In the genomic region with DNA sequence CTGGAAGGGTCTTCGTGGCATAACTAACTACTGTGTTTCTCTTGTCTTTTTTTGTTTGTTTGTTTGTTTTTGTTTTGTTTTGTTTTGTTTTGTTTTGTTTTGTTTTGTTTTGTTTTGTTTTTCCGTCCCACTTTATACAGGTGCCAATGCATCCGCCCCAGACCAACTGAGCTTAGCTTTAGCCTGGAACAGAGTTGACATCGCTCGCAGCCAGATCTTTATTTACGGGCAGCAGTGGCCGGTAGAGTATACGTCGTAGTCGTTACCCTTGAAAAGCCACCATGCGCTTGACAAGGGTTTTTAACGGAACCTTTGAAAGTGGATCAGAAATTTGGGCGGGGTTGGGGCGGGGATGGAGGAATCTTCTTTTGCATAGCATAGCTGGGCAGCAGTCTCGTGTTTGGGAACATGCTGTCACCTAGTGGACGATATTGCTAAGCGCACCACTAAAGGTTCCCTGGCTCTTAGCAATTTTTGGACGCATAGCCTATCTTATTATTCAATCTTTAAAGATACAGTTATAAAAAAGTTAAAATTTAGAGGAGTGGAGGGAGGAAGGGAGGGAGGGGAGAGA, we compare ENCODE assay signal across 8 mouse cellular contexts.
DNase-seq lines count a peak whose midpoint lies in the region; ATAC-seq lines count a peak whose summit lies in the region.

No protein-coding gene starts in this region.

- ATAC-seq in forebrain, embryonic 15.5 days (replicated peaks), result peak; percentile 92
- peak; percentile 89 for ATAC-seq in hindbrain, embryonic 12.5 days (ENCODE audit: low FRiP score)
- no peak for ATAC-seq in inflammation-experienced regulatory T-cells, adult 6 months

- peak overlapping the region; percentile 45 for H3K4me2 ChIP-seq in forebrain, embryonic 15.5 days (replicated peaks)
- peak overlapping the region; percentile 45 for H3K4me2 ChIP-seq in hindbrain, embryonic 12.5 days (replicated peaks)

- 22% methylated on average over 18 of the region's 18 CpGs for WGBS in forebrain, embryonic 15.5 days
- 27% methylated on average over 18 of the region's 18 CpGs for WGBS in hindbrain, embryonic 12.5 days

- no peak overlapping the region for H3K9ac ChIP-seq in forebrain, embryonic 15.5 days (replicated peaks)
- H3K9ac ChIP-seq in hindbrain, embryonic 12.5 days, result peak overlapping the region; percentile 43; the same call in 1 of the 2 replicates

- peak; percentile 84 for DNase-seq in NIH3T3 (ENCODE audit: low read depth)
- DNase-seq in cerebellum, adult 11 months, result peak; percentile 79
- peak; percentile 68 for DNase-seq in layer of hippocampus, adult 9-11 months
- peak; percentile 65 for DNase-seq in lung, postnatal 10 days
- peak; percentile 64 for DNase-seq in right cerebral cortex, postnatal 25 days

- H3K27ac ChIP-seq in forebrain, embryonic 15.5 days (replicated peaks), result no peak overlapping the region
- no peak overlapping the region for H3K27ac ChIP-seq in hindbrain, embryonic 12.5 days

- H3K36me3 ChIP-seq in forebrain, embryonic 15.5 days, result no peaks in the 10 kb centered on the region
- no peaks in the 10 kb centered on the region for H3K36me3 ChIP-seq in hindbrain, embryonic 12.5 days

- peak overlapping the region; percentile 23; the same call in 1 of the 2 replicates for H3K4me3 ChIP-seq in forebrain, embryonic 15.5 days
- H3K4me3 ChIP-seq in hindbrain, embryonic 12.5 days, result 0 out of 2 replicates have a peak overlapping the region, but pooled peaks have one; percentile 11

- peaks cover 5% of the 10 kb centered on the region; the same call in 1 of the 2 replicates for H3K4me1 ChIP-seq in forebrain, embryonic 15.5 days
- H3K4me1 ChIP-seq in hindbrain, embryonic 12.5 days, result peaks cover 3% of the 10 kb centered on the region; the same call in 1 of the 2 replicates

- H3K9me3 ChIP-seq in forebrain, embryonic 15.5 days, result no peaks in the 10 kb centered on the region
- H3K9me3 ChIP-seq in hindbrain, embryonic 12.5 days (replicated peaks), result no peaks in the 10 kb centered on the region

- no peaks in the 10 kb centered on the region for H3K27me3 ChIP-seq in forebrain, embryonic 15.5 days
- 0 out of 2 replicates have a peak, but pooled peaks cover 6% of the 10 kb centered on the region for H3K27me3 ChIP-seq in hindbrain, embryonic 12.5 days
